Mouse (Mus musculus) cerebellum, adult 2 months (tissue): ENCODE measurements at regions not wholly inside any gene's neighbourhood (a gene's known extent, or its start where the extent isn't known, plus 50 kb on each side); places are given as distances from the start of the nearest gene placed in this dataset.

Experiments used
- CTCF ChIP-seq: fragments of 200-500 bp; IDR thresholded peaks from 2 replicates; pipeline ENCODE4 v1.5.1; 2011; ENCODE audit warnings: low read depth, mild to moderate bottlenecking, control low read depth, low read length, moderate library complexity, borderline replicate concordance; ENCODE audit not compliant: insufficient read depth
- POLR2A ChIP-seq: fragments of 200-500 bp; IDR thresholded peaks from 2 replicates; pipeline ENCODE4 v1.6.1; 2011; ENCODE audit warnings: low read length, control low read depth, borderline replicate concordance; ENCODE audit not compliant: insufficient read depth

GRCm38 (mm10) chr6:31116365-31116764 lies 157.5 kb upstream of the Klf14 start:
- TF ChIP-seq POLR2A (no peak), CTCF (no peak)
